Mouse (Mus musculus) thymus, postnatal 4 days (tissue): ENCODE measurements around the gene Myef2.
"Not testable (repeated sequence)": the region's sequence is repeated elsewhere in the genome, so short reads cannot be mapped to it uniquely, and the experiment has no call there.

Source experiments
- DNase-seq: peaks from one replicate; pipeline ENCODE4 v3.0.0; 2021

Myef2 gene

GRCm38 (mm10) chr2:125123477-125123852 is at the start of gene Myef2:
Myef2 (minus strand) TSS chr2:125123661.
- peak; percentile 95 for DNase-seq

DNA sequence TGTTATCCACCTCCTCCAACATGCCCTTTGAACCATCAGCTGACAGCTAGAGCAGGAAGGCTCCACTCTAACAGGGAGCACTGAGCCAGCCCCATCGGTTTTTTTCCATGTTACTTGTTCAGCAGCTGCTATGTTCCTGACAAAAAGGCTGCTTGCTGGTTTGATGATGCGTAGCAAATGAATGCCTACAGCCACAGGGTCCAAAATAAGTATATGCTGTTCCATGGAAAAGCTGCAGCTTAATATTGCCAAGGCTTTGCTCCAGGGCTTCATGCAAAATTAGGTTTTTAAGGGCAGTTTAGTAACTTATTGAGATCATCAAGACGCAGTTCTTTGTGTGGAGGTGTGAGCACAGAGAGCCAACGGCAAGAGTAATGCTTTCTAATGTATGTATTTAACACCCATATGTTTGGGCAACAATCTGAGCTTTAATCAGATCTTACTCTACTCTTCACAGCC is 38.6 kb upstream of the Myef2 start:
- no peak for DNase-seq

DNA sequence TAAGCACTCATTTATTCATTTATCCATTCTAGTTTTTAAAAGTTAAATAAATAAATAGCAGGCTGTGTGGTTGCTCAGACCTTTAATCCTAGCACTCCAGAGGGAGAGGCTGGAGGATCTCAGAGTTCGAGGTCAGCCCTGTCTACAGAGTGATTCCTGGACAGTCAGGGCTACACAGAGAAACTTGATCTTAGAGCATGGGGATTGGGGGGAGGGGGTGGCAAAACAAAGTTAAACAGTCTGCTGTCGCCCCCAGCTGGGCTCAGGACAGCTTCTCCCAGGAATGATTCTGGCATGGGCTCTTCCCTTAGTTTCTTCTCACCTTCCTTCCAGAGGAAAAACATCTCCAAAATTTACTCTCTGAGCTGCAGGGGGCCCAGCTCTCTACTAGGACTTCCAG is 32.0 kb upstream of the Myef2 start:
- no peak for DNase-seq

DNA sequence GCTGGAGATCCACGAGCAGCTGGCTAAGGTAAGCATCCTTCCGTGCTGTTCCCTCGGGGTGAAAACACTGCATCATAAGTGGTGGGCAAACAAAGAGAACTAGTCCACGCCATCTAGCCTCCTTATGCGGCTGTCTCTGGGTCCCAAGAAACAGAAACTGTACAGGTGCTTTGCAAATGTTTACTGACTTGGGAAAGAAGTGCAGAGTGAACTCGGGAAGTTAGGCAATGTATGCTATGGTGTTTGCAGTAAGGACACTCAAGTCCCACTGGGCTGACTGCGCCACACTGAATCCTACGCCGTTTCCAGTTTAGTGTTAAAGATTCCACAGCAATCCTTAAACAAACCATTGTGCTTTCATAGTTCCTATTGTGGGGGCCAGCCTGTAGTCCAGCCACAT is 30.8 kb upstream of the Myef2 start:
- no peak for DNase-seq

DNA sequence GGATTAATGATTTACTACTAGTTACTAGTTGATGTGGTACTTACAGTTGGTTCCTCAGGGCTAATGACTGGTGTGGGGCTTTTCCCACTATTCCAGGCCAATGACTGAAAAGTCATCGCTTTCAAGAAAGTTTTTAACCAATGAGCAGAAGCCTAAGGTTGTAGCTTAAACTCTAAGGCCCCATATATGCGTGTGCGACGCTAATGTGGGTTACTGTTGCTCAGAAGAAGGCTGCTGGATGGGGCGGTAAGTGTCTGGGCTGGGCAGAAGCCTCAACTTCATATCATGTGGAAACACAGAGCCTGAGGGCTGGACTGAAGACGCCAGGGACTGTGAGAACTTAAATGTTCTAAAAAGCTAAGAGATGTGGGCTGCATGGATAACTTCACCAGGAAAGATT is 28.9 kb upstream of the Myef2 start, which contains the start of gene Slc12a1:
Gene Slc12a1 (plus strand): TSS at position 118 of the 400 bp plus-strand sequence.
- no peak for DNase-seq

GRCm38 (mm10) chr2:125142336-125142735 is 18.9 kb upstream of the Myef2 start:
- DNase-seq = no peak

- no peak for DNase-seq
Measured at GRCm38 (mm10) chr2:125136846-125137245, 13.4 kb upstream of the Myef2 start.

- DNase-seq = peak; percentile 96
Measured at GRCm38 (mm10) chr2:125135903-125136811, 12.7 kb upstream of the Myef2 start, which contains the start of gene Ctxn2. Ctxn2 (plus strand) TSS chr2:125136692.

DNA sequence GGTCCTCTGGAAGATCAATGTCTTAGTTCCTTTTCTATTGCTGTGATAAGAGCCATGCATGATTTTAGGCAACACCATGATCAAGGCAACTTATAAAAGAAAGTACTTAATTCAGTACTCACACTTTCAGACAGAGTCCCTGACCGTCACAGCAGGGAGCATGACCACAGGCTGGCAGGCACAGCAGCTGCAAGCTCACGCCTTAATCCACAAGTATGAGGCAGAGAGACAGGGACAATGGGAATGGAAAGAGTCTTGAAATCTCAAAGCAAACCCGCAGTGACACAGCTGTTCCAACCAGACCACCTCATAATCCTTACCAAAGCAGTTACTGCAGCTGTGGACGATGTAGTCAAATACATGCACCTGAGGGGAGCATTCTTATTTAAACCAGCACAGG is 10.7 kb upstream of the Myef2 start:
- no peak for DNase-seq

GRCm38 (mm10) chr2:125126792-125127191 is 3.3 kb upstream of the Myef2 start:
- no peak for DNase-seq

DNA sequence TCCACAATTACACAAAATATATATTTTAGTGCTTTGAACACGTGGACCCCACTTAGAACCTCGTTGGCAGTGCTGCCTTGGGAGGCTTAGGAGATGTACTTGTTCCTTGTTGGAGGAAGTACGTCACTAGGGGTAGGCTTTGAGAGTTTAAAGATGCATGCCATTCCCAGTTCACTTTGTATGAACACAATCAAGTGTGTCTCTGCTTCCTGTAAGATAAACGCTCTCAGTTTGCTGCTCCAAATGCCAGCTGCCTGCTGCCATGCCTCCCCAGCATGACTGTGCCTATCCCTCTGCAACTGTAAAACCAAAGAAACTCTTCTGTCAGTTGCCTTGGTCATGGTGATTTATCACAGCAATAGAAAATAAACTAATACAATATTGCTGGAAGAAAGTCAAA is 2.4 kb upstream of the Myef2 start:
- DNase-seq = no peak

DNA sequence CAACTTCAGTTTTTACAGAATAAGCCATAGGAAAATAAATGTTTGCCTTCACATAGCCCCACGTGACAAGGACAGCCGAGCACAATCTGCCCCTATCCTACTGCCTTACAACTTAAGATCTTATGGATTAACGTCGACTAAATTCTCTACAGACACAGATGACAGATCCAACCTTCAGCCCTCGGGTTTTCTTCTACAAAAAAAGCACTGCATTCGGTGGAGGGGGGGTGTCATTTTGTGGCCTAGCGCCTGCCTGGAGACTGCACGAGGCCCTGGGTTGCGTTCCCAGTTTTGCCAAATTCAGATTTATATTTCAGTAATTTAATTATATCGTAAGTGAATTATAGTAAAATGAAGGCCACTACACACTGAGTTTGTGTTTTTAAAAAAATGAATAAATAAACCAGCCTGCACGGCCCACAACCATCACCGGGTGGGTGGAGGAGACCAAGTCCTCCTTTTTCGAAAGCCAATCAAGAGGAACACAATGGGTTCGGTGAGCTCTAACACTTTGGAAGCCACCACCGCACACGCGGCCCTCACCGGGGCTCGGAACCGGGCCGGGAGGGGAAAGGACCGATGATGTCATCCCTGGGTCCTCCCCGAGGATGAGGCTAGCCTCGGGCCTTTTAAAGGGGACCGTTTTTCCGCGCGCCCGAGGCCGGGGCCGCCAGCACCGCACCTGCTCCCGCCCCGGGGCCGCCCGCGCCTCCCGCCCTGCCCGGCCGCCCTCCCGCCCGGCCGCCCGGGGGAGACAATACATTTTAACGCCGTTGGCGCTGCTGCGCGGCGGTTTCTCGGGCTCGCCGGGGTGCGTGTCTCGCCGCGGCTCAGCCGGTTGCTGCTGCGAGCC is 611 bp downstream of the Myef2 start:
- peak; percentile 66 for DNase-seq

DNA sequence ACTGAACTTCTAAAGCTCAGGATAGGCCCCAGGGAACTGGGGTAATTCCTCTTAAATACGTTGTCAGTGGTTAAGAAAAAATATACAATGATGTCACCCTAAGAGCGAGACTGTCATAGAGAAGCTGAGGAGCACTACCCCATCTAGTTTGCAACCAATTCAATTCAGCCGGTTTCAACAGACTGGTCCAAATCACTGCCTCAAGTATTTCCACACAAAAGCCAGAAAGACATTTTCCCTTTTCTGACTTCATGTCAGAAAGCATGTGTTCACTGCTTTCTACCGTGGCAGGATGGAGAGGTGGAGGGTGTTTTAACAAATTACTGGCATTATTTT is 1.2 kb downstream of the Myef2 start:
- no peak for DNase-seq

GRCm38 (mm10) chr2:125119381-125120110 is 3.9 kb downstream of the Myef2 start:
- DNase-seq = no peak

DNA sequence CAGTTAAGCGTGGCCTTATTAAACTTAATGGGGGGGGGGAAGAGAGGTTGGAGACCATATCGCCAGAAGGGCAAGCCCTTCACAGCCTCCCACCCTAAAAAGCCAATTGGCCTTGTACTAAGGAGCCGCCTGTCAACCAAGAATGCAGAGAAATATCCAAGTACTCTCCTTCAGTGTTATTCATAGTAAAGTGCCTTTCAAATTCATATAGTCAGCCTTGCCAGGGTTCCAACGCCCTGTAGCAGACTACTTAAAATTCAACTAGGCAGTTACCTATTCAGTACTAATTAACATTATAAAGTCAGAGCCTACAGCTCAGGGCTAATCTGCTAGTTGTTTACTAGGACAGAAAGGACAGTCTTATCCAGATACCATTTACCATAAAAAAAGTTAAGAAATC is 16.9 kb downstream of the Myef2 start:
- not testable (repeated sequence) for DNase-seq

DNA sequence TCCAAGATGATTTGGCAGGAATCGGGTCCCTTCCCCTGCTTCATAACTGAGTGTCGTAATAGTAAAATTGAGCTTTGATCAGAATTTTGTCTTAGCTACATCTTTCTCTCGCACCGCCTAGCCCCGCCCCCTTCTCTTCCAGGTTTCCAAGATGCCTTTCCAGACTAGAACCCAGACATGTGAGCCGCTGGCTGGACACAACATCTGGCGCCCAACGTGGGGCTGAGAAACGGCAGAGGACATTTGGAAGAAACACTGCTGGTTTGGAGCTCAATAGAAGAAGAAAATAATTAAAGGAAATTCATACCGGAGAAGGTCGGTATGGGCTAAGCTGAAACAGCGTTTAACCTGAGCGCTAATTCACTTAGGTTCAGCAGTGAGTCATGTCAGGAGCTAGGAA is 19.0 kb downstream of the Myef2 start:
- DNase-seq = peak; percentile 17

GRCm38 (mm10) chr2:125092123-125092522 is 31.3 kb downstream of the Myef2 start:
- not testable (repeated sequence) for DNase-seq

DNA sequence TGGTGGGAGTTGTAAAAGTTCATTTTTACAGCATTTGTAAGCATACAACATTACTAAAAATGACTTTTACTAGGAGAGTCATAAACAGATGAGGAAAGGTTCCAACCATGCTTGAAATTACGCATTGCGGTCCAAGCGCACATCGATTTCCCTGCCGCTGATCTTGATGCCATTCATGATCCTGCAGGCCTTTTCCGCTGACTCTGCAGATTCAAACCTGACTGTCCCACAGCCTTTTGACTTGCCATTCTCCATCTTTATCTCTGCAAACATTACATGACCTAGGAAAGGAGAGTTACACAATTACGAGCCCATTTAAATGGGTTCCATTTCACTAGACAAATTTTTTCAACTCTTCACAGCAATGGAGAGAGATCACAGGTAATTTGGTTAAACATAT is 34.7 kb downstream of the Myef2 start:
- DNase-seq = no peak

DNA sequence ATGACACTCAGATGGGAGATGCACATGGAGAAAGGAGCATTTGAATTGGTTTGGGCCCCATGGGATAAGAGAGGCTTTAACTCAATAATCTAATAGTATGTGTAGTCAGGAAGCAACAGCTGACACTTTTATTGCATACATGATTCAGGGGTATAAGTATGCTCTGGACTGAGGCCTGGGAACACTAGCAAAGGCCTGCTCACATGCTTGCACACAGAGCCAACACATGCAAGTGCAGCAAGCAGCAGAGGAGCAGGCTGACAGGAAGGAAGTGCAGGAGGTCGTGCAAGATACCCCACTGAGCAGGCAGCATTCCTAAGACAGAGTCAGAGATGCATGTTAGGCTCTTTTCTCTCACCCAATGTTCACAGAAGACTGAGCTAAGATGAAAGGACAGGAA is 39.6 kb downstream of the Myef2 start:
- DNase-seq = no peak

DNA sequence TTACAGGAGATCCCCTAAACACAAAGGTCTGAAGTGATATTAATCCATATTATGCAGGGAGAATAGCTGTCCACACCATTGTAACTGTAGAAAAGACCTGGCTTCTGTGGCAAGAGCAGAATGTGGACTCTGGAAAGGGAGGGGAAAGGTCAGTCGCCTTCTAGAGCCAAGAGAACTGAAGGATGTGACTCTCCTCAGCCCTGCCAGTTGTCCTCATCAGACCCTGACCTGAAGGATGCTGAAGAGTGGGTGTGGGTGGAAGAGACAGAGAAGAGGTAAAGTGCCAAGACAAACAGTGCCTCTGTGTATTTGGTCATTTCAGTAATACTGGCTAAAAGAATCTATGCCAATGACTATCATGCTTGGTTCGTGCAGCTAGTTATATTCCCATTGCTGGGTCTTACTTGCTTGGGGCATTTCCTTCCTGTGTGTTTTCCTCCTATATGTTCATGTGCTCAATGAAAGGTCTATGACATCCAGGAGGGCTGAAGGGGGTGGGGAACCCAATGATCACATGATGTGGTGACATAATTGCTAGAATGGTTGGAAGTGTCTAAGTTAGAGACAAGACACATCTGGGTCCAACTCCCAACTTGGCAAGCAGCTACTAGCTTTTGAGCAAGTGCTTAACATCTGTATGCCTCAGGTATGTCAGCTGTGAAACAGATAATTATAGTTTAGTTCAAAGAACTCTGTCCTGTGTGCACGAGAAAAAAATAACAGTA is 50.2 kb downstream of the Myef2 start:
- DNase-seq = no peak

DNA sequence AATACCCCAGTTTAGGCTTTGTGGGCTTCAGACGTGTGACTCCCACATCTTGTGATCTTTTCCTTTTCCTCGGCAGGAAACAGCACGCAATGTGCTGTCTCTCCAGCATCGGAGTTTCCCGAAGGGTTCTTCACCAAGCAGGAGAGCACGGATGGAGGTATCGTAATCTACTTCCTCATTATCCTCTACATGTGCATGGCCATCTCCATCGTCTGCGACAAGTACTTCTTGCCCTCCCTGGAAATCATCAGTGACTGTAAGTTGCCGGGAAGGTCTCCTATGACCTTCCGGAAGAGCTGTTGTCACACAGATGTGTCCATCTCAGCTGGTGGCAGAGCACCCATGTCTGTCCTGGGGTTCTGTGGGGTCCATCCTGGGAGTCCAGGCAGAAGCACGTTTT is 54.8 kb downstream of the Myef2 start:
- no peak for DNase-seq

GRCm38 (mm10) chr2:125067894-125068293 is 55.6 kb downstream of the Myef2 start, which contains the start of gene Slc24a5:
Slc24a5 (plus strand) TSS chr2:125068124.
- no peak for DNase-seq
